Mouse (Mus musculus) embryonic facial prominence, embryonic 11.5 days (tissue): ENCODE results near the gene Rnf212. TPM values are rescaled to one million over a fixed set of nuclear protein-coding genes. Genes with fewer than 3 reads are reported as not detected.

Source experiments
- ATAC-seq: fragments of 200-750 bp; cut with Nextera tagmentation; replicated peaks from 2 replicates; pipeline ENCODE4 v1.8.0; 2017; ENCODE audit warnings: low read depth; ENCODE audit not compliant: insufficient number of reproducible peaks, low FRiP score, low TSS enrichment
- DNase-seq: peaks from one replicate; pipeline ENCODE4 v3.0.0-alpha.2; 2015; ENCODE audit warnings: low spot score
- H3K27ac ChIP-seq: fragments of 300-500 bp; sonication (generic); replicated peaks from 2 replicates; pipeline ENCODE4 v1.5.1; 2014; ENCODE audit warnings: mild to moderate bottlenecking, low read depth, low read length, control low read depth
- H3K27me3 ChIP-seq: fragments of 300-500 bp; sonication (generic); 2 replicates; pipeline ENCODE4 v1.6.1; 2014; ENCODE audit warnings: mild to moderate bottlenecking, low read length, moderate library complexity, mixed read lengths; ENCODE audit not compliant: control insufficient read depth, insufficient read depth
- H3K36me3 ChIP-seq: fragments of 300-500 bp; sonication (generic); replicated peaks from 2 replicates; pipeline ENCODE4 v1.6.1; 2014; ENCODE audit warnings: low read depth, mild to moderate bottlenecking, low read length, moderate library complexity, mixed read lengths; ENCODE audit not compliant: control insufficient read depth, insufficient read depth
- H3K4me1 ChIP-seq: fragments of 300-500 bp; sonication (generic); 2 replicates; pipeline ENCODE4 v1.6.1; 2014; ENCODE audit warnings: low read length, mixed read lengths; ENCODE audit not compliant: control insufficient read depth, insufficient read depth
- H3K4me2 ChIP-seq: fragments of 300-500 bp; sonication (generic); 2 replicates; pipeline ENCODE4 v1.6.1; 2014; ENCODE audit warnings: low read depth, mild to moderate bottlenecking, control low read depth, low read length, moderate library complexity
- H3K4me3 ChIP-seq: fragments of 300-500 bp; sonication (generic); 2 replicates; pipeline ENCODE4 v1.5.1; 2014; ENCODE audit warnings: low read depth, low read length, control low read depth
- H3K9ac ChIP-seq: fragments of 300-500 bp; sonication (generic); replicated peaks from 2 replicates; pipeline ENCODE4 v1.6.1; 2014; ENCODE audit warnings: mild to moderate bottlenecking, control low read depth, low read length
- H3K9me3 ChIP-seq: fragments of 300-500 bp; sonication (generic); replicated peaks from 2 replicates; pipeline ENCODE4 v1.6.1; 2016; ENCODE audit warnings: mild to moderate bottlenecking, low read length, inconsistent platforms, mixed read lengths; ENCODE audit not compliant: control insufficient read depth
- WGBS: fragments of 180-500 bp; shearing (Covaris S2); extraction: QIAGEN DNeasy Blood & Tissue Kit; methylation state at CpG from one replicate; pipeline ENCODE4 v1.1.7; 2014; 5-methylcytosine and 5-hydroxymethylcytosine counted together
- polyA plus RNA-seq: library from polyadenylated mRNA; unstranded; fragments of >200 nt; fragmentation: Nextera tagmentation; extraction: Ambion mirVana; gene quantifications from 2 replicates; pipeline ENCODE4 v1.2.1, GENCODE M21; 2014

Gene Rnf212
- polyA plus RNA-seq, 1 experiment from 2014 or later = 0.69 TPM

DNA sequence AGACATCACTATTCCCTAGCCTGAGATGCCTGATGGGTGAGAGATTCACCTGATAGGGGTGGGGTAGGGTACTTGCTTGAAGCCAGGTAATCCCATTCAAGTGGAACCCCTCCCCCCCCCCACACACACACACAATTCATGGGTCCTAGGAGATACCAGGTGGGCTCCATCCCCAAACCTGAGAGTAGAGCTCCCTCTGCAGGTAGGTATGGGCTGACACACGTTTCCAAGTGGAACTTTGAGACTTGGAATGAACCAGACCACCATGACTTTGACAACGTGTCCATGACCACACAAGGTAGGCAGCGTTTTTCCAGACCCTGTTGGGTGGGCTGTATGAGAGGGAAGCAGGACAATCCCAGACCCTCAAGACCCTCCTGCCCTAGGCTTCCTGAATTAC is 94.9 kb downstream of the Rnf212 start:
- H3K9me3 ChIP-seq = no peaks in the 10 kb centered on the region
- no peak overlapping the region for H3K4me3 ChIP-seq
- WGBS = 57% methylated on average over 3 of the region's 3 CpGs
- H3K27me3 ChIP-seq = no peaks in the 10 kb centered on the region
- H3K4me1 ChIP-seq = peaks cover 2% of the 10 kb centered on the region; the same call in 1 of the 2 replicates
- H3K4me2 ChIP-seq = no peak overlapping the region
- H3K36me3 ChIP-seq = no peaks in the 10 kb centered on the region
- ATAC-seq (no peak), DNase-seq (no peak)
- no peak overlapping the region for H3K27ac ChIP-seq
- H3K9ac ChIP-seq = no peak overlapping the region

Other genes with a start within 250 kb of the Rnf212 start
- gene Cplx1, start 225.0 kb downstream of the Rnf212 start, polyA plus RNA-seq = 3.5 and 4.6 TPM in 2 replicates
- gene Gak, start 145.2 kb downstream of the Rnf212 start, polyA plus RNA-seq = 45.5 and 46.7 TPM in 2 replicates
- gene Tmem175, start 145.2 kb downstream of the Rnf212 start, polyA plus RNA-seq = 21.0 and 21.9 TPM in 2 replicates
- 9.6 and 10.4 TPM in 2 replicates for gene Idua, start 114.7 kb downstream of the Rnf212 start, polyA plus RNA-seq
- gene Dgkq, start 105.3 kb downstream of the Rnf212 start, polyA plus RNA-seq = 7.1 and 7.4 TPM in 2 replicates
- gene Slc26a1, start 99.4 kb downstream of the Rnf212 start, polyA plus RNA-seq = 0.38 and 0.71 TPM in 2 replicates
- gene Fgfrl1, start 82.6 kb downstream of the Rnf212 start, polyA plus RNA-seq = 21.4 and 22.4 TPM in 2 replicates
- not detected in 2 replicates for gene Tmed11, start 20.4 kb upstream of the Rnf212 start, polyA plus RNA-seq
- gene Vmn2r8, start 33.9 kb upstream of the Rnf212 start, polyA plus RNA-seq = not detected in 2 replicates
- not detected in 2 replicates for gene Vmn2r9, start 77.6 kb upstream of the Rnf212 start, polyA plus RNA-seq
- not detected in 2 replicates for gene Vmn2r10, start 231.5 kb upstream of the Rnf212 start, polyA plus RNA-seq